Mouse (Mus musculus): ENCODE results near the gene Thsd4.
"Not testable (repeated sequence)": the region's sequence is repeated elsewhere in the genome, so short reads cannot be mapped to it uniquely, and the experiment has no call there.

Thsd4 gene

DNA sequence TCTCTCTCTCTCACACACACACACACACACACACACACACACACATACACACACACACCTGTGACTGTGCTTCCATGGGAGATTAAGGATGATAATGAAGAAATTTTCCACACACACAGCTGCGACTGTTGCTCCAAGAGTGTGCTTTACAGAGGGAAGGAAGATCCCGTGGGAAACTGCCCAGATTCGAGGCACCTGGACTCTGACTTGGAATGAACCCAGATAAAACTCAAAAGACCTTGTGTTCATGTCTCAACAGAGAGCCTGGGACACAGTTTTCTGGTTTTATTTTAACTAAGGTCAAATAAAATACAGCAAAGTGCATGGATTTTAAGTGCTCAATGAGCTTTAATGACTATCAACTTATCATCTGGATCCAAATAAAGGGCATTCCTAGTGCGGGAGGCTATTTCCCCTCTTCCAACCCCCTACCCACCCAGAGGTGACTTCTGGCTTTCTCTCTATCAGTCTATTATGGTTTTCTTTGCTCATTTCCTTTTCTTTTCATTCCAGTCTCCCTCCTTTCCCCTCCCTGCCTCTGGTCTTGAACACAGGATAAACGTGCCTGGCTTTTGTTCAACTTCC, 579.3 kb downstream of the Thsd4 start:
- DNase-seq (ENCODE audit: low read depth): no peak

- no peak for DNase-seq (ENCODE audit: low read depth)
Measured at GRCm38 (mm10) chr9:59941885-59942350, 579.9 kb downstream of the Thsd4 start.

GRCm38 (mm10) chr9:59940913-59941884, 580.6 kb downstream of the Thsd4 start:
- no peak for DNase-seq (ENCODE audit: low read depth)

- DNase-seq (ENCODE audit: low read depth): no peak
Measured at GRCm38 (mm10) chr9:59939691-59940090, 582.2 kb downstream of the Thsd4 start.

- no peak for DNase-seq (ENCODE audit: low read depth)
Measured at GRCm38 (mm10) chr9:59938529-59938928, 583.3 kb downstream of the Thsd4 start.

GRCm38 (mm10) chr9:59935866-59936265, 586.0 kb downstream of the Thsd4 start:
- not testable (repeated sequence) for DNase-seq (ENCODE audit: low read depth)

DNA sequence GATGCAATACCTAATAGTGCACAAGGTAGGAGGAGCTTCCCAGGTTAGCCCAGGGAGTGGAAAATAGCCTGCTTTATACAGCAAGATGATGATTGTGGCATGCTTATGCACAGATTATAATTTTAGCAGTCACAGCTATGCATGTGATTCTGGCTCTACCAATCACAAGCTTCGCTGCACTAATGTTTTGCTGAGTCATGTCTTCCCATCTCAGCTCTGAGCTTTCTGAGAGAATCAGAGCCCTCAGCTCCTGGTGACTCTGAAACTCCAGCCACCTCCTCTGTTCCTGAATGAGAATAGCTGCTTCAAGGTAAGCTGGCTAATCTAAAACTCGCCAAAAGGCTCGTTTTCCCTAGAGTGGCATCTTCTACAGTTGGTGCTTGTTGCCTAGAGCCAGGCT, 591.6 kb downstream of the Thsd4 start:
- no peak for DNase-seq (ENCODE audit: low read depth)

Data from c-Kit-positive CD71-negative TER-119-negative erythroid progenitor cells, embryonic 14.5 days (primary cell).